Mouse (Mus musculus) midbrain, embryonic 14.5 days (tissue): ENCODE data around the gene Cdh18. TPM values are rescaled to one million over a fixed set of nuclear protein-coding genes. Genes with fewer than 3 reads are reported as not detected.
"Not testable (repeated sequence)": the region's sequence is repeated elsewhere in the genome, so short reads cannot be mapped to it uniquely, and the experiment has no call there.

Experiments used
- ATAC-seq: fragments of 200-750 bp; cut with Nextera tagmentation; 2 replicates; pipeline ENCODE4 v1.8.0; 2017; ENCODE audit warnings: moderate number of reproducible peaks, moderate library complexity; ENCODE audit not compliant: low FRiP score, low TSS enrichment
- DNase-seq: peaks from one replicate; pipeline ENCODE4 v3.0.0-alpha.2; 2015
- H3K27ac ChIP-seq: fragments of 300-500 bp; sonication (generic); replicated peaks from 2 replicates; pipeline ENCODE4 v1.5.1; 2014; ENCODE audit warnings: mild to moderate bottlenecking, low read depth, low read length, moderate library complexity
- H3K27me3 ChIP-seq: fragments of 300-500 bp; sonication (generic); 2 replicates; pipeline ENCODE4 v1.6.1; 2014; ENCODE audit warnings: low read length, control low read depth, mixed read lengths; ENCODE audit not compliant: control insufficient read depth, insufficient read depth
- H3K36me3 ChIP-seq: fragments of 300-500 bp; sonication (generic); 2 replicates; pipeline ENCODE4 v1.6.1; 2014; ENCODE audit warnings: low read length, control low read depth; ENCODE audit not compliant: control insufficient read depth, insufficient read depth
- H3K4me1 ChIP-seq: fragments of 300-500 bp; sonication (generic); 2 replicates; pipeline ENCODE4 v1.6.1; 2014; ENCODE audit warnings: mild to moderate bottlenecking, antibody characterized with exemption, low read length, control low read depth; ENCODE audit not compliant: control insufficient read depth, insufficient read depth
- H3K4me2 ChIP-seq: fragments of 300-500 bp; sonication (generic); 2 replicates; pipeline ENCODE4 v1.6.1; 2014; ENCODE audit warnings: mild to moderate bottlenecking, low read length, moderate library complexity
- H3K4me3 ChIP-seq: fragments of 300-500 bp; sonication (generic); replicated peaks from 2 replicates; pipeline ENCODE4 v1.5.1; 2014; ENCODE audit warnings: low read depth, low read length
- H3K9ac ChIP-seq: fragments of 300-500 bp; sonication (generic); replicated peaks from 2 replicates; pipeline ENCODE4 v1.6.1; 2014; ENCODE audit warnings: mild to moderate bottlenecking, low read length, moderate library complexity
- H3K9me3 ChIP-seq: fragments of 300-500 bp; sonication (generic); 2 replicates; pipeline ENCODE4 v1.6.1; 2016; ENCODE audit warnings: low read length, control low read depth, mixed read lengths; ENCODE audit not compliant: control insufficient read depth
- WGBS: fragments of 180-500 bp; shearing (Covaris S2); extraction: QIAGEN DNeasy Blood & Tissue Kit; methylation state at CpG from one replicate; pipeline ENCODE4 v1.1.7; 2014; 5-methylcytosine and 5-hydroxymethylcytosine counted together
- polyA plus RNA-seq: library from polyadenylated mRNA; unstranded; fragments of >200 nt; fragmentation: Nextera tagmentation; extraction: Ambion mirVana; gene quantifications from 2 replicates; pipeline ENCODE4 v1.2.1, GENCODE M21; 2014

Cdh18 gene
- polyA plus RNA-seq, 1 experiment from 2014 or later, result 8.9 TPM

GRCm38 (mm10) chr15:23340338-23340737 is 791.5 kb downstream of the Cdh18 start:
- not testable (repeated sequence) for H3K9ac ChIP-seq, H3K27me3 ChIP-seq, H3K4me2 ChIP-seq, H3K9me3 ChIP-seq, H3K4me1 ChIP-seq, H3K4me3 ChIP-seq, DNase-seq, ATAC-seq, H3K36me3 ChIP-seq, H3K27ac ChIP-seq
- WGBS, result no CpG with 5 or more reads among the region's 4 CpGs

GRCm38 (mm10) chr15:23351078-23351477 is 802.3 kb downstream of the Cdh18 start:
- H3K27ac ChIP-seq, result no peak overlapping the region
- ATAC-seq, result no peak
- H3K4me2 ChIP-seq, result no peak overlapping the region
- H3K4me3 ChIP-seq, result no peak overlapping the region
- no peaks in the 10 kb centered on the region for H3K4me1 ChIP-seq
- no peak overlapping the region for H3K9ac ChIP-seq
- DNase-seq, result no peak
- no peaks in the 10 kb centered on the region for H3K36me3 ChIP-seq
- no peaks in the 10 kb centered on the region for H3K9me3 ChIP-seq
- H3K27me3 ChIP-seq, result no peaks in the 10 kb centered on the region
- 88% methylated on average over 2 of the region's 2 CpGs for WGBS

- no peak overlapping the region for H3K9ac ChIP-seq
- DNase-seq (no peak), ATAC-seq (no peak)
- no peak overlapping the region for H3K27ac ChIP-seq
- H3K9me3 ChIP-seq, result no peaks in the 10 kb centered on the region
- H3K4me2 ChIP-seq, result no peak overlapping the region
- H3K36me3 ChIP-seq, result no peaks in the 10 kb centered on the region
- H3K27me3 ChIP-seq, result no peaks in the 10 kb centered on the region
- no peak overlapping the region for H3K4me3 ChIP-seq
- no peaks in the 10 kb centered on the region for H3K4me1 ChIP-seq
- WGBS, result 91% methylated on average over 3 of the region's 3 CpGs
These were observed 817.5 kb downstream of the Cdh18 start for GRCm38 (mm10) chr15:23366325-23366724.

GRCm38 (mm10) chr15:23367712-23368111 is 818.9 kb downstream of the Cdh18 start:
- Histone ChIP-seq H3K4me3 (no peak overlapping the region), H3K4me1 (no peaks in the 10 kb centered on the region), H3K27me3 (no peaks in the 10 kb centered on the region), H3K36me3 (no peaks in the 10 kb centered on the region), H3K27ac (no peak overlapping the region), H3K4me2 (no peak overlapping the region), H3K9ac (no peak overlapping the region), H3K9me3 (no peaks in the 10 kb centered on the region)
- WGBS, result 76% methylated on average over 1 of the region's 1 CpGs
- ATAC-seq, result no peak
- no peak for DNase-seq

- H3K9me3 ChIP-seq, result no peaks in the 10 kb centered on the region
- no peak overlapping the region for H3K27ac ChIP-seq
- no peaks in the 10 kb centered on the region for H3K36me3 ChIP-seq
- 93% methylated on average over 2 of the region's 2 CpGs for WGBS
- no peak for DNase-seq
- no peak overlapping the region for H3K4me3 ChIP-seq
- no peak overlapping the region for H3K9ac ChIP-seq
- H3K4me2 ChIP-seq, result no peak overlapping the region
- H3K27me3 ChIP-seq, result no peaks in the 10 kb centered on the region
- no peak for ATAC-seq
- H3K4me1 ChIP-seq, result no peaks in the 10 kb centered on the region
These were observed 829.4 kb downstream of the Cdh18 start for GRCm38 (mm10) chr15:23378016-23378750.

- no peaks in the 10 kb centered on the region for H3K9me3 ChIP-seq
- ATAC-seq (no peak), DNase-seq (no peak)
- H3K4me3 ChIP-seq, result no peak overlapping the region
- H3K4me1 ChIP-seq, result no peaks in the 10 kb centered on the region
- 67% methylated on average over 4 of the region's 4 CpGs for WGBS
- no peaks in the 10 kb centered on the region for H3K36me3 ChIP-seq
- H3K4me2 ChIP-seq, result no peak overlapping the region
- H3K27ac ChIP-seq, result no peak overlapping the region
- H3K27me3 ChIP-seq, result no peaks in the 10 kb centered on the region
- no peak overlapping the region for H3K9ac ChIP-seq
These were observed 837.0 kb downstream of the Cdh18 start for GRCm38 (mm10) chr15:23385816-23386215.

- DNase-seq, result no peak
- Histone ChIP-seq H3K4me2 (no peak overlapping the region), H3K27me3 (no peaks in the 10 kb centered on the region), H3K4me1 (no peaks in the 10 kb centered on the region), H3K9ac (no peak overlapping the region), H3K9me3 (no peaks in the 10 kb centered on the region), H3K36me3 (no peaks in the 10 kb centered on the region), H3K27ac (no peak overlapping the region), H3K4me3 (no peak overlapping the region)
- no peak for ATAC-seq
These were observed 847.8 kb downstream of the Cdh18 start for GRCm38 (mm10) chr15:23396646-23397045.

GRCm38 (mm10) chr15:23403792-23404191 is 855.0 kb downstream of the Cdh18 start:
- DNase-seq, result no peak
- WGBS, result 90% methylated on average over 2 of the region's 2 CpGs
- Histone ChIP-seq H3K4me1 (no peaks in the 10 kb centered on the region), H3K36me3 (no peaks in the 10 kb centered on the region), H3K4me2 (no peak overlapping the region), H3K27me3 (no peaks in the 10 kb centered on the region), H3K9me3 (no peaks in the 10 kb centered on the region), H3K9ac (no peak overlapping the region), H3K27ac (no peak overlapping the region), H3K4me3 (no peak overlapping the region)
- ATAC-seq, result no peak

GRCm38 (mm10) chr15:23408256-23408655 is 859.4 kb downstream of the Cdh18 start:
- DNase-seq (no peak), ATAC-seq (no peak)
- Histone ChIP-seq H3K27ac (no peak overlapping the region), H3K36me3 (no peaks in the 10 kb centered on the region), H3K4me2 (no peak overlapping the region), H3K4me1 (no peaks in the 10 kb centered on the region), H3K4me3 (no peak overlapping the region), H3K27me3 (no peaks in the 10 kb centered on the region), H3K9ac (no peak overlapping the region), H3K9me3 (no peaks in the 10 kb centered on the region)
- 90% methylated on average over 1 of the region's 1 CpGs for WGBS
